Mouse (Mus musculus): Measurements from ENCODE around the gene Snta1.
"Not testable (repeated sequence)": the region's sequence is repeated elsewhere in the genome, so short reads cannot be mapped to it uniquely, and the experiment has no call there.

Gene Snta1

DNA sequence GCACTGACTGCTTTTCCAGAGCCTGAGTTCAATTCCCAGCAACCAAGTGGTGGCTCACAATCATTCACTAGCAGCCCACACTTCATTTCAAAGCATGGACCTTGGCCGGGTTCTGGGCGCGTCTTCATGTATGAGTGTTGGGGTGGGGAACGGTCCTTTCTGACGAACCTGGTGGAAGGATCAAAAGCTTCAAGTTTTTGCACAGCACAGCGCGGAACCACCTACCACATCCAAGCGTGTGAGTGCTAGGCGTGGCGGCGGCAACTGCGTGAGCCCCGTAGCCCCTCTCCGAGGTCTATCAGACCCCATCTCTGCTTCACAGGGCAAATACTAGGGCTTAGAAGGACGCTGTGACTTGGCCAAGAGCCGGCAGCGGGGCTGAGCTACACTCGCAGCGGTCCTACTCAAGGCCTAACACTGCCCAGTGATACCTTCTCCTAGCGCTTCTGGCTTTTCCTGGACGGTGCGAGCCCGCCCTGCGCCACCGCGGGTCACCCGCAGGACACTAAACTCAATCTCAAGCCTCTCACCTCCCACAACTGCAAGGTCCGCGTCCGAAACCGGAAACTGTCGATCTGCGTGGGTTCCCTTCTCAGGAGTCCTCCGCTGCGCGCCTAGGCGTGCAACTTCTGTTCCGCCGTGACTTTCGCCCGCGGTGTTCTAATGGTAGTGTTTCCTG is 35.6 kb downstream of the Snta1 start:
- DNase-seq (ENCODE audit: low spot score): peak; percentile 85

DNA sequence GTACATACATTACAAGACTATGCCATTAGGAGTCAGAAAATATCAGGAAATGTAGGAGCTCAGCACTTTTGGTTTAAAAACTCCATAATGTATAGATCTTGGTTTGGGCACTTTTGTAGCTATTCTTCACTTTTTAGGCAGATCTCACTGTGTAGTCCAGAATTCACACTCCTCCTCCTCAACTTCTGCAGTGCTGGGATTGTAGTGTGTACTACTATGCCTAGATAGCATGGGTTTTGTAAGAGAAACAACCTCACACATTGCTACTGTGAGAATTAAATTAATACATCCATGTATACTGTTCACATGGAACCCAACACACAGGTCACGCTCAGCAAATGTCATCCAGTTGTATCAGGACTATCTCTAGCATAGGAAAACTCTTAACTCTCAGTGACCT is 40.4 kb downstream of the Snta1 start:
- no peak for DNase-seq (ENCODE audit: low spot score)

DNA sequence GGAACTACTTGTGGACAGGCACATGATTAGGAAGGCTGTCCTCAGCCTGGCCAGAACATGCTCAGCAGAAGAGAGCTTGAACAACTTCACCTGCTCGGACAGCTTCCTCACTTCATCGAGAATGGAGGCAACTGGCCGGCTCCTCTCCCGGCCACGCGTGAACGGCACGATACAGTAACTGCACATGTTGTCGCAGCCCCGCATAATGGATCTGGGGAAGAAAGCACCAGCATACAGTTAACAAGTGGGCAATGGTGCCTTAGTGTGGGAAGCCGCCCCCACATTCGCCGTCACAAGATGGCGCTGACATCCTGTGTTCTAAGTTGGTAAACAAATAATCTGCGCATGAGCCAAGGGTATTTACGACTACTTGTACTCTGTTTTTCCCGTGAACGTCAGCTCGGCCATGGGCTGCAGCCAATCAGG is 53.9 kb downstream of the Snta1 start:
- not testable (repeated sequence) for DNase-seq (ENCODE audit: low spot score)

DNA sequence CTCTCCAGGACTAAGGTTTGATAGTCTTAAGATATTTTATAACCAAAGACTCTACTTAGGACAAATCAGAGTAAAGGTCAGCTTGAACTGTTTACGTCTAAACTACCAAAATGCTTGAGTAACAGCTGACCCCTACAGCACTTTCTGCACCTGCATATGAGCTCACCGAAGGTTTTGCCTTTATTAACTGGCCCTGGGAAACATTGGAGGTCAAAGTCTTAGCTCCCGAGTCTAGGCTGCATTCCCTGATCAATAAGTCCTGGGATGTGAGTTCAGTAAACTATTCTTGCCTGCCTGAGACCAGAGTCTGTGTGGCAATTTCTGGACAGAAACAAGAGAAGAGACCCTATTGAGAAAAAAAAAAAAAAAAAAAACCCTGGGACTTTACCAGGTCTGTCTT is 59.7 kb downstream of the Snta1 start:
- no peak for DNase-seq (ENCODE audit: low spot score)

DNA sequence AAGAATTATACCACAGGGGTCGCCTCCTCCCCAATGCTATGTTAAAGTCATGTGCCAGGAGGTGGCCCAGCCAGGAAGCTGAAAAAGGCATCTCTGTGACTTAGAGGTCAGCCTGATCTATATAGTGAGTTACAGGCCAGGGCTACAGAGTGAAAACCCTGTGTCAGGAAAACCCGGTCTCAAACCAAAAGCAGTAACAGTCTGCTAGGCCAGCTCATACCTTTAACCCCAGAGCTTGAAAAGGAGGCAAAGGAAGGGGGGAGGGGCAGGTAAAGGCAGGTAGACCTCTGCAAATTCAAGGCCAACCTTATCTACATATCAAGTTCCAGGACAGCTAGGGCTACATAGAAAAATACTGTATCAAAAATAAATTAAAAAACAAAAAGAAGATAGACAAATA is 68.5 kb downstream of the Snta1 start:
- DNase-seq (ENCODE audit: low spot score): no peak

DNA sequence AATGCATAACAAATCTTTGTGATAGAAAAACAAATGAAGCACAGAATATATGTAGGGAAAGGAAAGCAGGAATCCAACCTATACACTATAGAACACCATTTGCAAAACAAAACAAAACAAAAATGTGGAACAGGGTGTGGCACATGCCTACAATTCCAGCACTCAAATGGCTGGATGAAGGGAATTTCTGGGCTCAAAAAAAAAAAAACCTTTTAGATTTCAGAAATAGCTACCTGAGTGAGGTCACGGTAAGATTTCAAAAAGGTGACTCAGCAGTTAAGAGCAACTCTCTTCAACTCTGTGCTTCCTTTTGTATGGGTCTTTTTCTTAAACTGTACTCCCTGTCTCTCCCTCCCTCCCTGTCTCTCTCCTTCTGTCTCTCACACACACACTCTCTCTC is 69.7 kb downstream of the Snta1 start:
- no peak for DNase-seq (ENCODE audit: low spot score)

DNA sequence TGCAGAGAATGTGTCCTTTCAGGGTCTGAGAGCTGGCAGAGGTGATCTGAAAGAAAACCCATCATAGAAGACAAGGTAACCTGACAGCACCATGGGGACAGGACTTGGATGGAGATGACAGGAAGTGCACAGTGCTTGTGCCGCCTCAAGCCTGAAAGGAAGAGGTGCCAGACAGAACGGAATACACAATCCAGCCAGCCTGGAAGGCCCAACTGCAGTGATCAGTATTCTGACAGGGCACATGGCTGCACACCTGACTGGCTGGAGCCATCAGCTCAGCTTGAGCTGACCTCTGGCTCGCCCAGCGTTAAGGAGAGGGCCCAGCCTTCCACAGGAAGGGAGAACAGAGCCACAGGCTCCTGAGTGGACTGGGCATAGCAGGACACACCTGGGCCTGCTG is 72.3 kb downstream of the Snta1 start:
- DNase-seq (ENCODE audit: low spot score): no peak

DNA sequence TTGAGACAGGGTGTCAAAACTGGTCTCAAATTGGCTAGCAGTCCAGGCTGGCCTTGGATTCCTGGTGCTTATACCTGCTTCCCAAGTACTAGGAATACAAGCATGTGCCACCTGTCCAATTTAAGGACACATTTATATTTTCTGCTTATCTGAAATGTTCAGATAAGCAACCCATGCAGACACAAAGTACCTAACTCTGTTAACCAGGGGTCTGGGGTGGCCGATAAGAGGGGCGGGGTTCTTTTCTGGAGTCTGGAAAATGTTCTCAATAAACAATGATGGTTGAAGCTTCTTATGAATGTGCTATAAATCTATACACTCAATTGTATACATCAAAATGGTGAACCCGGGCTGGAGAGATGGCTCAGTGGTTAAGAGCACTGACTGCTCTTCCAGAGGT is 81.0 kb downstream of the Snta1 start:
- DNase-seq (ENCODE audit: low spot score): no peak
